Mouse (Mus musculus) limb, embryonic 12.5 days (tissue): Measurements from ENCODE around the gene Psmb10. TPM values are rescaled to one million over a fixed set of nuclear protein-coding genes. Genes with fewer than 3 reads are reported as not detected.

Experiments
- ATAC-seq: fragments of 200-750 bp; cut with Nextera tagmentation; 2 replicates; pipeline ENCODE4 v1.8.0; 2017; ENCODE audit warnings: low read depth, moderate TSS enrichment; ENCODE audit not compliant: insufficient number of reproducible peaks, insufficient read depth, low FRiP score, low TSS enrichment
- H3K27ac ChIP-seq: fragments of 300-500 bp; sonication (generic); 2 replicates; pipeline ENCODE4 v1.5.1; 2016; ENCODE audit warnings: mild to moderate bottlenecking, moderate library complexity
- H3K27me3 ChIP-seq: fragments of 300-500 bp; sonication (generic); 2 replicates; pipeline ENCODE4 v1.6.1; 2016; ENCODE audit warnings: mild to moderate bottlenecking, moderate library complexity
- H3K36me3 ChIP-seq: fragments of 300-500 bp; sonication (generic); 2 replicates; pipeline ENCODE4 v1.6.1; 2016; ENCODE audit warnings: mild to moderate bottlenecking, moderate library complexity
- H3K4me1 ChIP-seq: fragments of 300-500 bp; sonication (generic); replicated peaks from 2 replicates; pipeline ENCODE4 v1.6.1; 2016
- H3K4me2 ChIP-seq: fragments of 300-500 bp; sonication (generic); 2 replicates; pipeline ENCODE4 v1.6.1; 2016; ENCODE audit warnings: mild to moderate bottlenecking, moderate library complexity
- H3K4me3 ChIP-seq: fragments of 300-500 bp; sonication (generic); replicated peaks from 2 replicates; pipeline ENCODE4 v1.5.1; 2016; ENCODE audit warnings: mild to moderate bottlenecking
- H3K9ac ChIP-seq: fragments of 300-500 bp; sonication (generic); replicated peaks from 2 replicates; pipeline ENCODE4 v1.6.1; 2016; ENCODE audit warnings: mild to moderate bottlenecking, moderate library complexity
- H3K9me3 ChIP-seq: fragments of 300-500 bp; sonication (generic); 2 replicates; pipeline ENCODE4 v1.6.1; 2016; ENCODE audit warnings: mild to moderate bottlenecking, moderate library complexity
- WGBS: fragments of 180-500 bp; shearing (Covaris S2); methylation state at CpG from one replicate; pipeline ENCODE4 v1.1.7; 2016; 5-methylcytosine and 5-hydroxymethylcytosine counted together
- polyA plus RNA-seq: library from polyadenylated mRNA; unstranded; fragments of >200 nt; fragmentation: Nextera tagmentation; extraction: Ambion mirVana; gene quantifications from 2 replicates; pipeline ENCODE4 v1.2.1, GENCODE M21; 2016

The Psmb10 gene
- polyA plus RNA-seq, 1 experiment from 2014 or later: 24.1 TPM

GRCm38 (mm10) chr8:105937496-105938305, 543 bp downstream of the Psmb10 start:
- Histone ChIP-seq H3K27ac (peak overlapping the region; percentile 62), H3K36me3 (peaks cover 45% of the 10 kb centered on the region), H3K4me3 (peak overlapping the region; percentile 59), H3K4me1 (peaks cover 19% of the 10 kb centered on the region), H3K4me2 (peak overlapping the region; percentile 93), H3K9me3 (no peaks in the 10 kb centered on the region), H3K9ac (peak overlapping the region; percentile 66), H3K27me3 (no peaks in the 10 kb centered on the region)
- 2% methylated on average over 33 of the region's 33 CpGs for WGBS
- no peak for ATAC-seq

- Histone ChIP-seq H3K9ac (peak overlapping the region; percentile 66), H3K27ac (peak overlapping the region; percentile 72)
- WGBS: under 1% methylated on average over 30 of the region's 30 CpGs
Measured at GRCm38 (mm10) chr8:105936866-105937475, 1.3 kb downstream of the Psmb10 start.

GRCm38 (mm10) chr8:105935863-105936603, 2.2 kb downstream of the Psmb10 start:
- Histone ChIP-seq H3K4me3 (peak overlapping the region; percentile 59), H3K4me1 (peaks cover 19% of the 10 kb centered on the region), H3K9me3 (no peaks in the 10 kb centered on the region), H3K36me3 (peaks cover 45% of the 10 kb centered on the region), H3K27me3 (no peaks in the 10 kb centered on the region), H3K27ac (peak overlapping the region; percentile 72), H3K9ac (peak overlapping the region; percentile 66), H3K4me2 (peak overlapping the region; percentile 93)
- 23% methylated on average over 7 of the region's 7 CpGs for WGBS
- ATAC-seq: no peak

More at GRCm38 (mm10) chr8:105936866-105937475, 1.3 kb downstream of the Psmb10 start:
- ATAC-seq: peak; percentile 84
- Histone ChIP-seq H3K36me3 (peaks cover 45% of the 10 kb centered on the region), H3K4me1 (peaks cover 19% of the 10 kb centered on the region), H3K9me3 (no peaks in the 10 kb centered on the region), H3K4me2 (peak overlapping the region; percentile 93), H3K27me3 (no peaks in the 10 kb centered on the region), H3K4me3 (peak overlapping the region; percentile 59)

GRCm38 (mm10) chr8:105935105-105935504, 3.1 kb downstream of the Psmb10 start:
- no peak overlapping the region for H3K27ac ChIP-seq
- peaks cover 19% of the 10 kb centered on the region for H3K4me1 ChIP-seq
- WGBS: 83% methylated on average over 6 of the region's 6 CpGs
- no peak overlapping the region; the same call in 1 of the 2 replicates for H3K4me2 ChIP-seq
- no peaks in the 10 kb centered on the region for H3K27me3 ChIP-seq
- no peak overlapping the region for H3K9ac ChIP-seq
- peaks cover 46% of the 10 kb centered on the region for H3K36me3 ChIP-seq
- no peak overlapping the region for H3K4me3 ChIP-seq
- no peaks in the 10 kb centered on the region for H3K9me3 ChIP-seq
- no peak for ATAC-seq

GRCm38 (mm10) chr8:105933762-105934161, 4.5 kb downstream of the Psmb10 start, which contains the start of gene Ctrl:
TSS of gene Ctrl (minus strand) at chr8:105933862.
- peaks cover 19% of the 10 kb centered on the region for H3K4me1 ChIP-seq
- no peak within 1 kb of the TSS for H3K27ac ChIP-seq
- peaks cover 51% of the 10 kb centered on the region for H3K36me3 ChIP-seq
- H3K4me2 ChIP-seq: no peak within 1 kb of the TSS
- H3K9ac ChIP-seq: no peak within 1 kb of the TSS
- 96% methylated on average over 2 of the region's 2 CpGs for WGBS
- no peaks in the 10 kb centered on the region for H3K9me3 ChIP-seq
- H3K4me3 ChIP-seq: no peak within 1 kb of the TSS
- ATAC-seq: no peak
- no peaks in the 10 kb centered on the region for H3K27me3 ChIP-seq

- Histone ChIP-seq H3K27ac (no peak overlapping the region), H3K36me3 (peaks cover 63% of the 10 kb centered on the region)
- WGBS: 91% methylated on average over 11 of the region's 11 CpGs
Measured at GRCm38 (mm10) chr8:105932525-105932924, 5.7 kb downstream of the Psmb10 start.

GRCm38 (mm10) chr8:105931271-105931670, 7.0 kb downstream of the Psmb10 start:
- ATAC-seq: no peak
- H3K27me3 ChIP-seq: no peaks in the 10 kb centered on the region
- 93% methylated on average over 3 of the region's 3 CpGs for WGBS
- H3K4me1 ChIP-seq: peaks cover 7% of the 10 kb centered on the region
- no peaks in the 10 kb centered on the region for H3K9me3 ChIP-seq
- no peak overlapping the region for H3K27ac ChIP-seq
- no peak overlapping the region for H3K4me3 ChIP-seq
- H3K36me3 ChIP-seq: peaks cover 66% of the 10 kb centered on the region
- no peak overlapping the region for H3K4me2 ChIP-seq
- H3K9ac ChIP-seq: no peak overlapping the region

More at GRCm38 (mm10) chr8:105932525-105932924, 5.7 kb downstream of the Psmb10 start:
- Histone ChIP-seq H3K4me2 (no peak overlapping the region), H3K9me3 (no peaks in the 10 kb centered on the region), H3K9ac (no peak overlapping the region), H3K4me1 (peaks cover 11% of the 10 kb centered on the region), H3K27me3 (no peaks in the 10 kb centered on the region), H3K4me3 (no peak overlapping the region)
- no peak for ATAC-seq

- peaks cover 71% of the 10 kb centered on the region for H3K36me3 ChIP-seq
- no peaks in the 10 kb centered on the region for H3K9me3 ChIP-seq
- H3K27me3 ChIP-seq: no peaks in the 10 kb centered on the region
- no peak overlapping the region for H3K4me2 ChIP-seq
- no peak for ATAC-seq
- no peak overlapping the region for H3K27ac ChIP-seq
- peaks cover under 1% of the 10 kb centered on the region; the same call in 1 of the 2 replicates for H3K4me1 ChIP-seq
- no peak overlapping the region; the same call in 1 of the 2 replicates for H3K9ac ChIP-seq
- no peak overlapping the region for H3K4me3 ChIP-seq
- WGBS: 15% methylated on average over 8 of the region's 8 CpGs
Measured at GRCm38 (mm10) chr8:105930602-105931001, 7.6 kb downstream of the Psmb10 start.

GRCm38 (mm10) chr8:105925123-105925522, 13.1 kb downstream of the Psmb10 start:
- H3K27ac ChIP-seq: no peak overlapping the region
- ATAC-seq: no peak
- no peak overlapping the region for H3K9ac ChIP-seq
- H3K4me1 ChIP-seq: no peaks in the 10 kb centered on the region
- H3K36me3 ChIP-seq: peaks cover 53% of the 10 kb centered on the region
- H3K27me3 ChIP-seq: no peaks in the 10 kb centered on the region
- H3K4me2 ChIP-seq: no peak overlapping the region
- 75% methylated on average over 3 of the region's 3 CpGs for WGBS
- H3K4me3 ChIP-seq: no peak overlapping the region
- H3K9me3 ChIP-seq: no peaks in the 10 kb centered on the region

- Histone ChIP-seq H3K36me3 (peaks cover 53% of the 10 kb centered on the region), H3K27me3 (no peaks in the 10 kb centered on the region), H3K4me2 (no peak overlapping the region), H3K27ac (no peak overlapping the region), H3K4me3 (no peak overlapping the region), H3K9ac (no peak overlapping the region), H3K4me1 (no peaks in the 10 kb centered on the region), H3K9me3 (no peaks in the 10 kb centered on the region)
- ATAC-seq: no peak
- 95% methylated on average over 3 of the region's 3 CpGs for WGBS
Measured at GRCm38 (mm10) chr8:105919390-105919789, 18.9 kb downstream of the Psmb10 start.
